Mouse (Mus musculus) layer of hippocampus, postnatal 14 days (tissue): ENCODE measurements at regions not wholly inside any gene's neighbourhood (a gene's known extent, or its start where the extent isn't known, plus 50 kb on each side); places are given as distances from the start of the nearest gene placed in this dataset.

ENCODE experiments used
- DNase-seq, 2 experiments: peaks; one replicate each; pipeline ENCODE4 v3.0.0; 2021 to 2022; ENCODE audit warnings: low spot score in 2 of 2, mixed read lengths in 1 of 2

- no peak for DNase-seq
Measured at GRCm38 (mm10) chr10:123997260-123997659, 733.5 kb downstream of the Fam19a2 start.

- no peak for DNase-seq
Measured at GRCm38 (mm10) chr10:123998959-123999358, 735.2 kb downstream of the Fam19a2 start.

GRCm38 (mm10) chr10:124045031-124045430, 781.2 kb downstream of the Fam19a2 start:
- no peak for DNase-seq

GRCm38 (mm10) chr10:124045791-124046190, 782.0 kb downstream of the Fam19a2 start:
- DNase-seq, result no peak

- no peak for DNase-seq
Measured at GRCm38 (mm10) chr10:124082756-124083155, 819.0 kb downstream of the Fam19a2 start.

- DNase-seq, result no peak
Measured at GRCm38 (mm10) chr10:124090547-124090946, 826.8 kb downstream of the Fam19a2 start.

- no peak for DNase-seq
Measured at GRCm38 (mm10) chr10:124091364-124091763, 827.6 kb downstream of the Fam19a2 start.

- DNase-seq, result no peak
Measured at GRCm38 (mm10) chr10:124119585-124119984, 855.8 kb downstream of the Fam19a2 start.

- DNase-seq, result no peak
Measured at GRCm38 (mm10) chr10:124138456-124138855, 874.7 kb downstream of the Fam19a2 start.

- DNase-seq, result no peak
Measured at GRCm38 (mm10) chr10:124142336-124142735, 878.5 kb downstream of the Fam19a2 start.

GRCm38 (mm10) chr10:124146751-124147469, 883.1 kb downstream of the Fam19a2 start:
- no peak for DNase-seq

- no peak for DNase-seq
Measured at GRCm38 (mm10) chr10:124163441-124163840, 899.6 kb downstream of the Fam19a2 start.

GRCm38 (mm10) chr10:124175598-124175997, 911.8 kb downstream of the Fam19a2 start:
- no peak for DNase-seq

GRCm38 (mm10) chr10:124208317-124208716, 944.5 kb downstream of the Fam19a2 start:
- DNase-seq, result peak in 1 of 2 experiments; percentile 28

GRCm38 (mm10) chr10:124219461-124219860, 955.7 kb downstream of the Fam19a2 start:
- DNase-seq, result no peak

- no peak for DNase-seq
Measured at GRCm38 (mm10) chr10:124222068-124222467, 958.3 kb downstream of the Fam19a2 start.

- DNase-seq, result no peak
Measured at GRCm38 (mm10) chr10:124227061-124227460, 963.3 kb downstream of the Fam19a2 start.

- no peak for DNase-seq
Measured at GRCm38 (mm10) chr10:124249358-124249757, 985.6 kb downstream of the Fam19a2 start.

GRCm38 (mm10) chr10:124250004-124250403, 986.2 kb downstream of the Fam19a2 start:
- DNase-seq, result peak in 1 of 2 experiments; percentile 10

GRCm38 (mm10) chr10:124288301-124288995, 1024.7 kb downstream of the Fam19a2 start:
- DNase-seq, result no peak

GRCm38 (mm10) chr10:124297198-124297677, 1033.4 kb downstream of the Fam19a2 start:
- no peak for DNase-seq

GRCm38 (mm10) chr10:124304683-124305082, 1040.9 kb downstream of the Fam19a2 start:
- no peak for DNase-seq
